Mouse (Mus musculus) large intestine, adult 2 months (tissue): ENCODE results near the gene Gm38431. TPM values are rescaled to one million over a fixed set of nuclear protein-coding genes. Genes with fewer than 3 reads are reported as not detected.

Experiments used
- DNase-seq: peaks from one replicate; pipeline ENCODE4 v3.0.0-alpha.2; 2012; ENCODE audit warnings: low read depth, low spot score
- WGBS: fragments of 180-500 bp; shearing (Covaris S2); methylation state at CpG from one replicate; pipeline ENCODE4 v1.1.7; 2018; 5-methylcytosine and 5-hydroxymethylcytosine counted together
- polyA plus RNA-seq: library from polyadenylated mRNA; depleted of rRNA; stranded (reverse); fragments of >200 nt; gene quantifications from 2 replicates; pipeline ENCODE4 v1.2.3, GENCODE M21; 2012; rRNA removed

Gm38431 gene
- polyA plus RNA-seq, 1 experiment: 3.1 TPM

GRCm38 (mm10) chr9:21026849-21027248 lies 64.9 kb downstream of the Gm38431 start:
- 87% methylated on average over 12 of the region's 12 CpGs for WGBS
- DNase-seq: no peak

GRCm38 (mm10) chr9:21025258-21025810 lies 66.5 kb downstream of the Gm38431 start:
- WGBS: 46% methylated on average over 19 of the region's 19 CpGs
- DNase-seq: no peak

GRCm38 (mm10) chr9:21022726-21023125 lies 69.1 kb downstream of the Gm38431 start:
- DNase-seq: no peak
- 92% methylated on average over 1 of the region's 1 CpGs for WGBS

DNA sequence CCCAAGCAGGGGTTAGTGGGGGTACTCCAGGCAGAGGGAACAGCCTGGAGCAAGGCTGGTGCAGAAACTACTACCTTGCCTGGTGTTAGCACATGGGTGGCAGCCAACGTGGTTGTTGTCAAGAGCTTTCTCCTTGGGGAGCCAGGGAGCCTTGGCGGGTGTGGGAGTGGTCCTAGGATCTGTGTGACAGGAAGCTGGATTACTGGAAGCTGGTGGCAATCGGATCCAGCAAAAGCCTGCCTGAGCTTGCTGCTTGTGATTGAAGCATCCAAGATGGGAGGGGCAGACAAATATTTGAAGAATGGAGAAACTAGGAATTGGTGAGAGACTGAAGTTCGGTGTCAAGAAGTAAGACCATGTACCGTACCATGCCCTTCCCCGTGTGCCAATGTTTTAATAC lies 69.5 kb downstream of the Gm38431 start:
- no peak for DNase-seq
- WGBS: 49% methylated on average over 6 of the region's 6 CpGs

DNA sequence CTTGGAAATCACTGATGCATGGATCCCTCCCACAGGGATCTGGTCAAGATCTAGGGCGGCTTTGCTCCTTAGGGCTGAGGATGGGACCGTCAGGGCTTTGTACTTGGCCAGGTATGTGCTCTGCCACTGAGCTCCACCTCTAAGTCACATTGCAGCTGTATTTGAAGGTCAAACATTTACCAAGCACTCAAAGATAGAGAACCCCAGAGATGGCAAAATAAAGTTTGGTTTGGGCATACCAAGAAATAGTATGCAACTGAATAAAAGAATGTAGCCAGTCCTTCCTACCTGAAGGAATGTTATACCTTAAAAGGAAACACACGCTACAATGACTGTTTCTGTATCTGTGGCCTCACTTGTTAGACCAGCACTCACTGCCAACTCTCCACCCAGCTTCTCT lies 70.4 kb downstream of the Gm38431 start:
- 87% methylated on average over 3 of the region's 3 CpGs for WGBS
- no peak for DNase-seq

DNA sequence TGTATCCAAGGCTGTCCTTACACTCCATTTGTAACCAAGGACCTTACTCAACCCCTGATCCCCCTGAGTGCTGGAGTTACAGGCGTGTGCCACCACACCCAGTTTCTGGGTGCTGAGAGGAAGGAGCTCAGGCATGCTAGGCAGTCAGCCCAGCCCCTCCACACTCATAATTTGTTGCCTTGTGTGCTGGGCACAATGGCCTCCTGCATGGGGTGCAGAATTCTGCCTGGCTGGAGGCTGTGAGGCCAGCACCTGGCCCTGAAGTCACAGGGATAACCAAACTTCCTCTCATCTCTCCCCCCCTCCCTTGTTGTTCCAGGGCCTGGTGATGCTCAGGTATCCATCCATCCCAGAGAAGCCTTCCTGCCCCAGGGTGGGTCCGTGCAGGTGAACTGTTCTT lies 73.2 kb downstream of the Gm38431 start:
- WGBS: 65% methylated on average over 2 of the region's 2 CpGs

More for the DNA sequence above, 73.2 kb downstream of the Gm38431 start:
- no peak for DNase-seq

Other genes starting within 250 kb of the Gm38431 start
- gene A230050P20Rik, start 223.4 kb downstream of the Gm38431 start, polyA plus RNA-seq: 17.5 and 28.1 TPM in 2 replicates
- 3.7 and 4.0 TPM in 2 replicates for gene Angptl6, start 212.3 kb downstream of the Gm38431 start, polyA plus RNA-seq
- gene Ppan, start 203.8 kb downstream of the Gm38431 start, polyA plus RNA-seq: 49.0 and 60.7 TPM in 2 replicates
- gene Eif3g, start 193.4 kb downstream of the Gm38431 start, polyA plus RNA-seq: 113 and 117 TPM in 2 replicates
- 26.1 and 31.4 TPM in 2 replicates for gene Dnmt1, start 132.1 kb downstream of the Gm38431 start, polyA plus RNA-seq
- gene S1pr2, start 115.2 kb downstream of the Gm38431 start, polyA plus RNA-seq: 3.6 and 3.8 TPM in 2 replicates
- gene Mrpl4, start 89.3 kb downstream of the Gm38431 start, polyA plus RNA-seq: 97.6 and 106 TPM in 2 replicates
- 13.1 and 15.2 TPM in 2 replicates for gene Icam1, start 76.0 kb downstream of the Gm38431 start, polyA plus RNA-seq
- 0.19 and 0.38 TPM in 2 replicates for gene Icam4, start 62.6 kb downstream of the Gm38431 start, polyA plus RNA-seq
- 0.14 and 0.16 TPM in 2 replicates for gene Icam5, start 59.9 kb downstream of the Gm38431 start, polyA plus RNA-seq
- 0.21 and 1.7 TPM in 2 replicates for gene Zglp1, start 24.9 kb downstream of the Gm38431 start, polyA plus RNA-seq
- 0.38 and 0.60 TPM in 2 replicates for gene Gm49373, start 18.9 kb downstream of the Gm38431 start, polyA plus RNA-seq
- gene Fdx1l, start 18.4 kb downstream of the Gm38431 start, polyA plus RNA-seq: 36.7 and 37.6 TPM in 2 replicates
- gene Raver1, start within 50 bp of the Gm38431 start, polyA plus RNA-seq: 62.4 and 99.9 TPM in 2 replicates
- 22.6 and 32.3 TPM in 2 replicates for gene Tyk2, start 39.2 kb upstream of the Gm38431 start, polyA plus RNA-seq
- 45.8 and 46.1 TPM in 2 replicates for gene Cdc37, start 58.0 kb upstream of the Gm38431 start, polyA plus RNA-seq
- 2.8 and 3.9 TPM in 2 replicates for gene Pde4a, start 73.7 kb upstream of the Gm38431 start, polyA plus RNA-seq
- 49.2 and 62.6 TPM in 2 replicates for gene Keap1, start 147.4 kb upstream of the Gm38431 start, polyA plus RNA-seq
- not detected in 2 replicates for gene S1pr5, start 156.4 kb upstream of the Gm38431 start, polyA plus RNA-seq
- 93.2 and 106 TPM in 2 replicates for gene Atg4d, start 173.3 kb upstream of the Gm38431 start, polyA plus RNA-seq
- 21.1 and 22.0 TPM in 2 replicates for gene Kri1, start 196.0 kb upstream of the Gm38431 start, polyA plus RNA-seq
- 23.6 and 28.9 TPM in 2 replicates for gene Cdkn2d, start 199.4 kb upstream of the Gm38431 start, polyA plus RNA-seq
- 95.6 and 122 TPM in 2 replicates for gene Ap1m2, start 220.3 kb upstream of the Gm38431 start, polyA plus RNA-seq
- 17.5 and 24.1 TPM in 2 replicates for gene Slc44a2, start 228.7 kb upstream of the Gm38431 start, polyA plus RNA-seq